Mouse (Mus musculus) adrenal gland, postnatal 10 days (tissue): ENCODE measurements around the gene Klhl22. TPM values are rescaled to one million over a fixed set of nuclear protein-coding genes. Genes with fewer than 3 reads are reported as not detected.

Source experiments
- DNase-seq: peaks from one replicate; pipeline ENCODE4 v3.0.0; 2021; ENCODE audit warnings: mixed read lengths
- total RNA-seq, 2 experiments: library from RNA; stranded (reverse); gene quantifications; 2 replicates each; pipeline ENCODE4 v1.2.3; 2021

The Klhl22 gene
- total RNA-seq, 2 experiments from 2014 or later = 30.6 to 47.9 TPM

- DNase-seq = peak; percentile 41
Observed at GRCm38 (mm10) chr16:17833681-17834399, 74.4 kb downstream of the Klhl22 start.

GRCm38 (mm10) chr16:17834543-17834942 is 75.1 kb downstream of the Klhl22 start:
- DNase-seq = no peak

GRCm38 (mm10) chr16:17835481-17835880 is 76.1 kb downstream of the Klhl22 start:
- DNase-seq = no peak

GRCm38 (mm10) chr16:17838051-17838450 is 78.6 kb downstream of the Klhl22 start, which contains the start of gene Car15:
Car15 (minus strand) TSS chr16:17838364.
- no peak for DNase-seq

GRCm38 (mm10) chr16:17839976-17840375 is 80.6 kb downstream of the Klhl22 start:
- DNase-seq = no peak

- DNase-seq = no peak
Observed at GRCm38 (mm10) chr16:17842437-17842836, 83.0 kb downstream of the Klhl22 start.

Other genes starting within 250 kb of the Klhl22 start
- 10 to 100 TPM; 27.1 to 28.4 TPM for gene Thap7, start 228.5 kb upstream of the Klhl22 start, total RNA-seq
- under 1 TPM; 0.48 to 0.58 TPM for gene Lrrc74b, start 198.4 kb upstream of the Klhl22 start, total RNA-seq
- under 1 TPM; 0.69 to 0.97 TPM for gene P2rx6, start 197.7 kb upstream of the Klhl22 start, total RNA-seq
- gene Slc7a4, start 176.4 kb upstream of the Klhl22 start, total RNA-seq = 1 to 10 TPM; 5.5 to 9.0 TPM
- gene Smpd4, start 140.3 kb upstream of the Klhl22 start, total RNA-seq = 10 to 100 TPM; 24.4 to 28.0 TPM
- gene Ccdc74a, start 113.1 kb upstream of the Klhl22 start, total RNA-seq = 1 to 10 TPM; 2.5 to 3.2 TPM
- 10 to 100 TPM; 42.7 to 55.3 TPM for gene Med15, start 26.7 kb upstream of the Klhl22 start, total RNA-seq
- 10 to 100 TPM; 15.0 to 16.7 TPM for gene Scarf2, start 37.7 kb downstream of the Klhl22 start, total RNA-seq
- not detected for gene B830017H08Rik, start 73.5 kb downstream of the Klhl22 start, total RNA-seq
- gene Car15, start 78.7 kb downstream of the Klhl22 start, total RNA-seq = 1 to 10 TPM; 1.3 to 1.9 TPM
- gene Gm20518, start 132.1 kb downstream of the Klhl22 start, total RNA-seq = under 1 TPM; 0.18 to 0.30 TPM
- under 1 TPM in 1 of 2 experiments, not detected in 1; 0.06 TPM for gene Tssk1, start 134.6 kb downstream of the Klhl22 start, total RNA-seq
- gene Dgcr2, start 138.9 kb downstream of the Klhl22 start, total RNA-seq = 10 to 100 TPM; 60.6 to 63.9 TPM
- gene Tssk2, start 139.0 kb downstream of the Klhl22 start, total RNA-seq = not detected
- gene Ess2, start 151.7 kb downstream of the Klhl22 start, total RNA-seq = 10 to 100 TPM; 19.4 to 23.1 TPM
- gene Gsc2, start 155.4 kb downstream of the Klhl22 start, total RNA-seq = not detected
- 100 to 1,000 TPM; 115 to 121 TPM for gene Slc25a1, start 168.6 kb downstream of the Klhl22 start, total RNA-seq
- under 1 TPM in 1 of 2 experiments, not detected in 1; 0.36 TPM for gene Vpreb2, start 220.8 kb downstream of the Klhl22 start, total RNA-seq